Mouse (Mus musculus) heart, embryonic 16.5 days (tissue): ENCODE results near the gene Pik3r6. TPM values are rescaled to one million over a fixed set of nuclear protein-coding genes. Genes with fewer than 3 reads are reported as not detected.

Experiments used
- ATAC-seq: fragments of 200-750 bp; cut with Nextera tagmentation; replicated peaks from 2 replicates; pipeline ENCODE4 v1.8.0; 2017; ENCODE audit warnings: moderate number of reproducible peaks; ENCODE audit not compliant: insufficient read depth, low FRiP score; ENCODE audit errors: extremely low read depth
- H3K27ac ChIP-seq: fragments of 300-500 bp; sonication (generic); 2 replicates; pipeline ENCODE4 v1.5.1; 2014; ENCODE audit warnings: mild to moderate bottlenecking, low read length, control low read depth, moderate library complexity
- H3K27me3 ChIP-seq: fragments of 300-500 bp; sonication (generic); 2 replicates; pipeline ENCODE4 v1.6.1; 2014; ENCODE audit warnings: low read length, mixed read lengths; ENCODE audit not compliant: control insufficient read depth, insufficient read depth
- H3K36me3 ChIP-seq: fragments of 300-500 bp; sonication (generic); 2 replicates; pipeline ENCODE4 v1.6.1; 2014; ENCODE audit not compliant: control insufficient read depth, insufficient read depth
- H3K4me1 ChIP-seq: fragments of 300-500 bp; sonication (generic); 2 replicates; pipeline ENCODE4 v1.6.1; 2014; ENCODE audit warnings: low read length, mixed read lengths; ENCODE audit not compliant: control insufficient read depth, insufficient read depth
- H3K4me2 ChIP-seq: fragments of 300-500 bp; sonication (generic); 2 replicates; pipeline ENCODE4 v1.6.1; 2014; ENCODE audit warnings: low read depth, mild to moderate bottlenecking, control low read depth, low read length
- H3K4me3 ChIP-seq: fragments of 300-500 bp; sonication (generic); 2 replicates; pipeline ENCODE4 v1.5.1; 2014; ENCODE audit warnings: mild to moderate bottlenecking, control low read depth, low read length
- H3K9ac ChIP-seq: fragments of 300-500 bp; sonication (generic); 2 replicates; pipeline ENCODE4 v1.6.1; 2014; ENCODE audit warnings: low read length, control low read depth
- H3K9me3 ChIP-seq: fragments of 300-500 bp; sonication (generic); replicated peaks from 2 replicates; pipeline ENCODE4 v1.6.1; 2016; ENCODE audit warnings: low read length; ENCODE audit not compliant: control insufficient read depth
- WGBS: fragments of 180-500 bp; shearing (Covaris S2); extraction: QIAGEN DNeasy Blood & Tissue Kit; methylation state at CpG from one replicate; pipeline ENCODE4 v1.1.7; 2014; 5-methylcytosine and 5-hydroxymethylcytosine counted together
- polyA plus RNA-seq: library from polyadenylated mRNA; unstranded; fragments of >200 nt; fragmentation: Nextera tagmentation; extraction: Ambion mirVana; gene quantifications from 2 replicates; pipeline ENCODE4 v1.2.1, GENCODE M21; 2015

Gene Pik3r6
- polyA plus RNA-seq, 1 experiment from 2014 or later, result 5.6 TPM

DNA sequence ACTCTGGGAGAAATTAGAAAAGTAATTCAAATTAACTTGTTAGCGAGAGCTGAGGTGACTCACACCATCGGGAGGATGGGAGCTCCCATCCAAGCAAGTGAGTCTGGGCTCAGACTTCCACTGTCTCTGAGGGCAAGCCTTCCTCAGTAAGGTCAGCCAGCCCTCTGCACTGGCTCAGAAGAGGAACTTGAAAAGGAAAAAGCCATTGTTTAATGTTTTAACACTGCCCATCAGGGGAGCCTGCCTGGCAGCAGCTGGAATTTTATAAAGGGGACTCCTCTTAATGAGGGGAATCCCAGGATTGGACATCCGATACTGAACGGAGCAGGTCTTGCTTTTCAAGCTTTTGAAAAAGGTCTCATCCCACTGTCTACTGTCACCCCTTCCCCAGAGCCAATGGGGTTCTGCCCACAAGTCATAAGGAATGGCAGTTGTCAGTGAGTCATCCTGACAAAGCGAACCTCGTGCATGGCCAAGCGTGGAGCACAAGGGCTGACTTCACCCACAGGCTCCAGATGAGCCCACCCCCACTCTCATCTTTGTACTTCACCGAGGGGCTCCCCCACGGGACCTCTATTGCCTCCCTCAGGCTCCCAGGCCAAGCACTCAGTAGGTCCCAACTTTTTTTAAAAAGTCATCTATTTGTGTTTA lies 34.7 kb upstream of the Pik3r6 start:
- no peaks in the 10 kb centered on the region for H3K36me3 ChIP-seq
- 70% methylated on average over 9 of the region's 9 CpGs for WGBS
- no peaks in the 10 kb centered on the region for H3K4me1 ChIP-seq
- H3K9me3 ChIP-seq, result no peaks in the 10 kb centered on the region
- H3K27me3 ChIP-seq, result 0 out of 2 replicates have a peak, but pooled peaks cover 2% of the 10 kb centered on the region
- no peak overlapping the region for H3K4me3 ChIP-seq
- no peak for ATAC-seq
- no peak overlapping the region for H3K9ac ChIP-seq
- no peak overlapping the region for H3K27ac ChIP-seq
- H3K4me2 ChIP-seq, result no peak overlapping the region

DNA sequence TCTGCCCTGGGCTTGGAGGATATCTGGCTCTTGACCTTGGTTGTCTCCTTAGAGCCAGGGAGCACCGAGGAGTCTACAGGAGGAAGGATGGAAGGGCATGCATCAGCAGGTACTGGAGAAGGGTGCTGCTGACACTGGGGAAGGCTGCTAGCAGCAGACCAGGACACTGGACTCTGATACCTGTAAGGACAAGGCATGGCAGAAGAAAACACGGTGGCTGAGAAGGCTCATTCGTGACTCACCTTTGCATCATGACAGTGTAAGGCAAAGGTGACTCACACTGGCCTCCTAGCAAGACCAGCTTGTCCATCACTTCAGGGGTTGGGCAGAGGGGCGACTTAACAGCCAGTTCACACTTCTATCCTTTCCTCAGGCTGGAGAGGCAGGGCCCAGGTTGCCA lies 33.9 kb upstream of the Pik3r6 start:
- Histone ChIP-seq H3K9ac (no peak overlapping the region), H3K27ac (no peak overlapping the region), H3K4me3 (no peak overlapping the region), H3K27me3 (0 out of 2 replicates have a peak, but pooled peaks cover 2% of the 10 kb centered on the region), H3K36me3 (no peaks in the 10 kb centered on the region), H3K4me1 (no peaks in the 10 kb centered on the region), H3K4me2 (no peak overlapping the region), H3K9me3 (no peaks in the 10 kb centered on the region)
- 64% methylated on average over 4 of the region's 4 CpGs for WGBS
- no peak for ATAC-seq

- 74% methylated on average over 5 of the region's 5 CpGs for WGBS
- Histone ChIP-seq H3K27me3 (0 out of 2 replicates have a peak, but pooled peaks cover 2% of the 10 kb centered on the region), H3K27ac (no peak overlapping the region), H3K9ac (no peak overlapping the region), H3K36me3 (no peaks in the 10 kb centered on the region), H3K4me1 (peaks cover under 1% of the 10 kb centered on the region), H3K9me3 (no peaks in the 10 kb centered on the region), H3K4me3 (no peak overlapping the region), H3K4me2 (no peak overlapping the region)
- no peak for ATAC-seq
Observed at GRCm38 (mm10) chr11:68472162-68472849, 30.5 kb upstream of the Pik3r6 start.

DNA sequence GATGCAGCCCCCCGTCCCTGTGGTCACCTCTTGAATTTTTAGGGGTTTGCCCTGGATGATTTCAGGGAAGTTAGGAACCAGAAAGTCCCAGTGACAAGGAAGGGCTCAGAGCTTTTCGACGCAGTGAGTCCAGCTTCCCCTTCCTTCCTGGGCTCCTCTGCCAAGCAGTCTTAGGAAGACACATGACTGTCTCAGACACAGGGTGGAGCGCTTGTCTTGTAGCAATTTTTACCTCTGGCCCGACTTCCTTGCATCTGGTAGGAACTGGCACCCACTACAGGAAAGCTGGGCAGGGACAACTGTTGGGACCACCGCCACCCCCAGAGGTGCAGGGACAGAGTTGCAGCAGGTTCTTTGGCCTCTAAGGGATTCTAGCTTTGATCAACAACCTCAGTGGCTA lies 28.2 kb upstream of the Pik3r6 start:
- Histone ChIP-seq H3K27ac (no peak overlapping the region), H3K9ac (no peak overlapping the region), H3K4me3 (no peak overlapping the region), H3K9me3 (no peaks in the 10 kb centered on the region), H3K27me3 (0 out of 2 replicates have a peak, but pooled peaks cover 2% of the 10 kb centered on the region), H3K4me1 (peaks cover 18% of the 10 kb centered on the region), H3K36me3 (no peaks in the 10 kb centered on the region), H3K4me2 (no peak overlapping the region)
- ATAC-seq, result no peak
- 69% methylated on average over 6 of the region's 6 CpGs for WGBS

- H3K4me3 ChIP-seq, result no peak overlapping the region
- H3K4me1 ChIP-seq, result peaks cover 18% of the 10 kb centered on the region
- WGBS, result 80% methylated on average over 7 of the region's 7 CpGs
- no peak overlapping the region for H3K9ac ChIP-seq
- no peaks in the 10 kb centered on the region for H3K36me3 ChIP-seq
- H3K27ac ChIP-seq, result no peak overlapping the region
- no peak overlapping the region for H3K4me2 ChIP-seq
- no peaks in the 10 kb centered on the region; the same call in 1 of the 2 replicates for H3K9me3 ChIP-seq
- ATAC-seq, result no peak
- 0 out of 2 replicates have a peak, but pooled peaks cover 2% of the 10 kb centered on the region for H3K27me3 ChIP-seq
Observed at GRCm38 (mm10) chr11:68475676-68476075, 27.1 kb upstream of the Pik3r6 start.

DNA sequence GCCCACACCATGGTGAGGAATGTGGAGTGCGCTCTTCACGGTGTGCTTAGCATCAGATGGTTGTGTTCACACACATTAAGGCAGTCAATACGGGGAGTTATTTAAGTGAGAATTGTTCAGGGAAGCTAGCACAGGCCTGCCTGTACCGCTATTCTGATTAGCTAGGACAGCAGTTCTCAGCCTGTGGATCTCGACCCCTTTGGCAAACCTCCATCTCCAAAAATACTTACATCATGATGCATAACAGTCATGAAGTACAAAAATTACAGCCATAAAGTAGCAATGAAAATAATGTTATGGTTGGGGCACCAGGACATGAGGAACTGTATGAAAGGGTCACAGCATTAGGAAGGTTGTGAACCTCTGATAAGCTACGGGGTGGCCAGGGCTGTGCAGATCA lies 25.2 kb upstream of the Pik3r6 start:
- peak overlapping the region; percentile 79 for H3K27ac ChIP-seq
- 50% methylated on average over 6 of the region's 6 CpGs for WGBS
- no peak overlapping the region for H3K4me2 ChIP-seq
- no peak overlapping the region for H3K9ac ChIP-seq
- H3K36me3 ChIP-seq, result no peaks in the 10 kb centered on the region
- H3K9me3 ChIP-seq, result no peaks in the 10 kb centered on the region; the same call in 1 of the 2 replicates
- ATAC-seq, result no peak
- no peak overlapping the region for H3K4me3 ChIP-seq
- peaks cover 18% of the 10 kb centered on the region for H3K4me1 ChIP-seq
- no peaks in the 10 kb centered on the region for H3K27me3 ChIP-seq

DNA sequence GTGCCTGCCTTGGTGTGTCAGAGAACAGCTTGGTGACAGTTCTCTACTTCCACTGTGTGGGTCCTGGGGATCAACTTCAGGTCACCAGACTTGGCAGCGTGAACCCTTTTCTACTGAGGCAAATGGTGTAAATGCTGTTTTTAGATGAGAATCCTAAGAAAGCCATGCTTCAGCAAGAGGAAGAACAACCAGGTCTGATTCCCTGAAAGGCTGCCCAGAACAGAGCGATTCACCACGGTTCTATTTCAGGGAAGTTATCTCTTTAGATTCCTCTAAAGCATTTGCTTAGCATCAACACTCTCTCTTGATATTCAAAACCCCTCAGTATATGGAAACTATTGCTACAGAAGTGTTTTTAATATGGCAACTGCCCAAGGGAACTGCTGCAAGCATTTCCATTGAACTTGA lies 24.2 kb upstream of the Pik3r6 start:
- no peaks in the 10 kb centered on the region for H3K36me3 ChIP-seq
- WGBS, result 21% methylated on average over 3 of the region's 3 CpGs

GRCm38 (mm10) chr11:68480660-68481059 lies 22.2 kb upstream of the Pik3r6 start:
- Histone ChIP-seq H3K4me2 (no peak overlapping the region), H3K36me3 (no peaks in the 10 kb centered on the region), H3K27ac (no peak overlapping the region), H3K9me3 (no peaks in the 10 kb centered on the region; the same call in 1 of the 2 replicates), H3K4me1 (peaks cover 28% of the 10 kb centered on the region), H3K4me3 (no peak overlapping the region), H3K9ac (no peak overlapping the region), H3K27me3 (no peaks in the 10 kb centered on the region)
- ATAC-seq, result no peak
- WGBS, result 93% methylated on average over 4 of the region's 4 CpGs

More for the DNA sequence above, 24.2 kb upstream of the Pik3r6 start:
- peaks cover 18% of the 10 kb centered on the region for H3K4me1 ChIP-seq
- H3K9ac ChIP-seq, result no peak overlapping the region
- H3K27ac ChIP-seq, result peak overlapping the region; percentile 79
- H3K9me3 ChIP-seq, result no peaks in the 10 kb centered on the region; the same call in 1 of the 2 replicates
- ATAC-seq, result peak; percentile 53; the same call in 1 of the 2 replicates
- no peak overlapping the region for H3K4me3 ChIP-seq
- no peak overlapping the region for H3K4me2 ChIP-seq
- no peaks in the 10 kb centered on the region for H3K27me3 ChIP-seq

DNA sequence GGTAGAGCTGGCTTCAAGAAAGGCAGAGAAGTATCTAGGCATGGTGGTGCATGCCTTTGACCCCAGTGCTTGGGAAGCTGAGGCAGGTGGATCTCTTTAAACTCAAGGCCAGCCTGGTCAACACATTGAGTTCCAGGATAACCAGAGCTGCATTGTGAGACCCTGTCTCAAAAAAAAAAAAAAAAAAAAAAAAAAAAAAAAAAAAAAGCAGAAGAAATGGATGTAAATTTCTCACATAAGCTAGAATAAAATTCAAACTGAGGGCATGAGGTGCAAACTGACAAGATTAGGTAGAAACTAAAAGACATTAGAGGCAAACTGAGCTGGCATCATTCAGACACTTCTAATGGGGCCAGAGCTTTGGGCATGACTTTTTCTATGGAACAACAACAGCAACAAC lies 20.8 kb upstream of the Pik3r6 start:
- Histone ChIP-seq H3K27ac (no peak overlapping the region), H3K4me3 (no peak overlapping the region), H3K9me3 (no peaks in the 10 kb centered on the region; the same call in 1 of the 2 replicates), H3K27me3 (no peaks in the 10 kb centered on the region), H3K4me2 (no peak overlapping the region), H3K4me1 (peaks cover 30% of the 10 kb centered on the region), H3K36me3 (no peaks in the 10 kb centered on the region), H3K9ac (no peak overlapping the region)
- ATAC-seq, result no peak
